Mouse (Mus musculus) heart, postnatal 14 days (tissue): ENCODE measurements at regions not wholly inside any gene's neighbourhood (a gene's known extent, or its start where the extent isn't known, plus 50 kb on each side); places are given as distances from the start of the nearest gene placed in this dataset.

Experiments
- DNase-seq, 2 experiments: peaks; one replicate each; pipeline ENCODE4 v3.0.0; 2021 to 2022
- intact Hi-C: fragments of 180-260 bp; cut with DNase I; formaldehyde crosslinking; loops from one replicate; pipeline ENCODE4 v1.15.1; 2025

DNA sequence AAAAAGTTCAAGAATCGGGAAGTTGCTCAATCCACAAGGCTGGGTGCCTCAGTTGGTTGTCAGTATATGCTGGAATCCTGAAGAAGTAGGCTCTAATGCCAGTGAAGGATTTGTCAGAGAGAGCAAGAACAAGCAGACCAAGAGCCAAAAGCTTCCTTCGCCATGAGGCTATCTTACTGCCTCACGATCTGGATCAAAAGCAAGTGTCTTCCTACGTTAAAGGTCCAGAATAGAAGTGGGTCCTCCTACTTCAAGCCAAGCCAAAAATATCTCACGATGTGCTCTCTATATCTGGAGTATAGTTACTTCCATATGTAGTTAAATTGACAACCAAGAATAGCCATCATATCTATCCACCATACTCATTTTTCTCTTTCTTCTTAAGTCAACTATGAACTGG lies 102.5 kb upstream of the 4930578C19Rik start:
- DNase-seq, result no peak
- intact Hi-C loops, result no loop called here

DNA sequence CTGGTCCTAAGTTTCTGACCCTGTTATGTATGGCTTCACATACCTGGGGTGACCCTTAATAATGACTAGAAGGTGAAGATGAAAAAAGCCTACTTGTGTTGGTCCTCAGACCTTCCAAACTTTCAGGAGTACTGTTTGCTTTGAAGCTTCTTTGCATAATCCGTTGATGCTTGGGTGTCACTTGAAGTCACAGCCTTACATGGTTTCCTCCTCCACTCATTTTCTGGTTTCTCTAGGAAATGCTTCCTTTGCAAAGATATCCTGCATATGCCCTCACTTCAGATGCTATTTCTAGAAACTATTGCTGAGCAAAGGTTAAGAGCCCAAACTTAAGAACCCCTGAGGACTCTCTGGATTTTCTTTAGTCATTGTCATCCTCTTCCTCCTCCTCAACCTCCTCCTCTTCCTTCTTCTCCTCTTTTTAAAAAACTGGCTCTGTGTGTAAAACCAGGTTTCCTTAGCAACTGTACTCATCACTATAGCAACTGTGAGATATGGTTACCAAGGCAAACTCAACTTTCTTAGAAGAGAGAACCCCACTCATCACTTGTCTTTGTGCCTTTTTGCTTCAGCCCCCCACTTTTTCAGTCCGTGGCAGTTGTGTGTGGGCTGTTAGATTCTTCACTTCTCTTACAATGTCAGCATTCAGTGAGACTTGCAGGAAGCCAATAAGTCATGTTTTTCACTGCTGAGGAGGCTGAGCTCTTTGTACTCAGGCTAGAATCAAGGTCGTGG lies 59.2 kb upstream of the 4930578C19Rik start:
- intact Hi-C loops, result loop anchor here (5.0 kb wide), 1 partner anchor 47 kb away; no protein-coding TSS in a partner anchor
- no peak for DNase-seq
